Mouse (Mus musculus) left cerebral cortex, adult 9 months (tissue): ENCODE results near the gene Drc1.
A peak's percentile ranks its signal among the peaks of the same experiment; 100 is the strongest.

Source experiments
- DNase-seq, 2 experiments: peaks; one replicate each; pipeline ENCODE4 v3.0.0; 2022; ENCODE audit warnings: low spot score in 2 of 2

The Drc1 gene

DNA sequence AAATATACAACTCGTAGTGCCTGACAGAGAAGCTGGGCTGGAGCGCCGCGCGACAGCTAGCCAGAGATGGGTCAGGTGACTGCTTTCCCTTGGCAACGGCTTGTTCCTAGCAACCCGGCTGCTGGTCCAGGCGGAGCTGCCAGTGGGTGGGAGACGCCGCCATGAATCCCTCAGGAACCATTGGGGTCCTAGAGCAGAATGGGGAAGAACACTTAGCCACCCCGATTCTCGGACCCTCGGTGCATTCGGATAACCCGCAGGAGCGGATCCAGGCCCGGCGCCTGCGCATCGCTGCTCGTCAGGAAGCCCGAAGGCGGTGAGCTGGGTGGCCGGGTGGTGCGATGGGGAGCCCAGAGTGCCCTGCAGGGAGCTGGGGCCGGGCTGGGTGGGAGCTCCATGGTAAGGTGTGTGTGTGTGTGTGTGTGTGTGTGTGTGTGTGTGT is at the start of gene Drc1:
Gene Drc1, plus strand, starts transcription at position 98 of the 442 bp plus-strand sequence.
- peak; percentile 20 to 65 for DNase-seq

DNA sequence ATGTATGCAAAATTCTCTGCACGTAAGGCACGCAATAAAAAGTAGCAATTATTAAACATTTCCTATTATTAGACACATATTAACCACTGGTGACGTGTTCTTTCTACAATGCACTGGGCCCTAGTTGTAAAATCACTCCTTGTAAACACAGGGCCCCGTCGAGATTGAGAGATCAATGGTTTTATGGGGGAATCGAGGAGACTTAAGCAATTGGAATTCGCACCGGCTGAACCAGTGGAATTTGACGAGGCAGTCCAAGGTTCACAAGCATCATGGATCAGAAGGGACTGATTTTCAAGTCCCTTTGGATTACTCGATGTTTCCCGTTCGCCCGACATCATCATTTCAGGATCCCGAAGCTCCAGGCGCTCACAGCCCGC is 49.3 kb upstream of the Drc1 start:
- no peak for DNase-seq

DNA sequence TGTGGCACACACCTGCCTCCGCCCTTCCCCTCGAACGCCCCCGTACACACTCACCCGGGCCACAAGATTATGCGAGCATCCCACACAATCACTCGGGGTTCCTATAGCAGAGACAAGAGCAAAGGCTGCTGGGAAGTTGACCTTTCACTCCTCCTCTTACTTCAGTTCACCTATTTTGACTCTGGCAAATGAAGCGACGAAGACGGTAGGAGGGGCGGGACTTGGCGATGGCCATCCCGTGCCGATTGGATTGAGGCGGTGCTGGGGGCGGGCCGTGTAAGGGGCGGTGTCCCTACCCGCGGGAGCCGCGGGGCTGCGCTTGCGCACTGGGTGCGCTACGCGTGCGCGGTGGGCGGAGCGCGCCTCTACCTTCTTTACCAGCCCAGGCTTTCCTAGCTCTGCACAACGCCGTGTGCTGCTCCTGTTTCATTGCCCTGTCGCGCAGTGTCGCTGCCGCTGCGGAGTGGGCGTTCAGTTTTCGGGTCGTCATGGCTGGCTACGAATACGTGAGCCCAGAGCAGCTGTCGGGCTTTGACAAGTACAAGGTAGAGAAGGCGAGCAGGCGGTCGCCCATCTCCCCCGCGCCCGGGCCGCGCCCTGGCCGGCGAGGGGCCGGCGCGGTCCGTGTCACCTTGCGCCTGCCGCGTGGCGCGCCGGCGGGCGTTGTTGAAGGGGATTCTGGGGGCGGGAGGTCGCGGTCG is 48.8 kb upstream of the Drc1 start, which contains the start of gene Selenoi:
Gene Selenoi, plus strand, starts transcription at position 311 of the 701 bp plus-strand sequence.
- DNase-seq, result peak; percentile 98 to 99

DNA sequence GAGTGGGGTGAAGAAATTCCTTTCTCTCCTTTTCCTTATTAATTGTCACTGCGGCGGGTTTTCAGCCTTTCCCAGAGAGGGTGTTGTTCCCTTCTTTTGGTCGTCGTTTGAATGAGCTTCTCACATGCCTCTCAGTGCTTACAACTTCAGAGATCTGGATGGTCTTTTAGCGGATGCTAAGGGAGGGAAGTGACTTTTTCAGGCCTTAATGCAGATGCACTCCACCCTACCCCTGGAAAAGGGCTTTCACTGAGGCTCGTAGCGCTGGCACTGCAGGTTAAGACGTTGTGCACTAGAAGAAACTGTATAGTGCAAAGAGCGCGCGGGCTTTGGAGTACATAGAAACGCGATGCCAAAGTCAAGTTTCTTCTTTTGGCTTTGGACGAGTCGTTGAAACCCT is 48.1 kb upstream of the Drc1 start:
- DNase-seq, result no peak

DNA sequence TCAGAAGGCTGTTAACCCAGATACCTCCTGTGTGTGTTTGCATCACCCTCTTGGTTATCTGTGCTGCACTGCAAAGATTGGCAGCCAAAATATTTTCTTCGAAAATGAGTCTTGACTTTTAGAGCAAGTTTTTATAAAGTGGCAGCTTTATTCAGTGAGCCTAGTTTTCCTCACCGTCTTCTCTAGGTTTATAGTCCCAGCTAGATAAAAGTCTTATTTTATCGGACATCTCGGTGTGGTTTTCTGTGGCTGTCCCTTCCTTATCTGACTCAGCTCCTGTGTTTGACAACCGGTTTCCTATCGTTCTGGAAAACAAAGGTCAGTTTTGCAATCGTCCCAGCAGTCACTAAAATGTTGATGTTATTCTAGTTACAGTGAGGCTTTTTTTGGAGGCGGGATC is 47.2 kb upstream of the Drc1 start:
- DNase-seq, result no peak

DNA sequence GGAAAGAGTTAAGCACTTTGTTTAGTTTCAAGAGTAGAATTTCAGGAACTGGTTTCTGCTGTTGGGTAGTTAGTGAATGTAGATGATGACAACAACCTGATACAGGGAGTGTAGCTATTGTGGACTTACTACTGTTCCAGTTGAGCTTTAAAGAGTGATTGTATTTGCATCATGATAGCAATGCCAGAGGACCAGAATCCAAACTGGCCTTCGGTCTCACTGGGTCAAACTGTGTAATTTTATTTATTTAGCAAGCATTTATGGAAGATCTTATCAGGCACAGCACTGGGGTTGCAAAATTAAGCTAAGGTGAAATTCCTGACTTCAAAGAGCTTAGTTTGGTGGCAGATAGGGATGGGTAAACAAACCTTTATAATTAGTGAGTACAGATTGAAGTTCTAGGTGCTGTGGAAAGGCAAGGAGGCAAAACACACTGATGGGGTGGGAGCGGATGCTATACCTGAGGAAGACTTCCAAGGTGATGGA is 45.5 kb upstream of the Drc1 start:
- no peak for DNase-seq

DNA sequence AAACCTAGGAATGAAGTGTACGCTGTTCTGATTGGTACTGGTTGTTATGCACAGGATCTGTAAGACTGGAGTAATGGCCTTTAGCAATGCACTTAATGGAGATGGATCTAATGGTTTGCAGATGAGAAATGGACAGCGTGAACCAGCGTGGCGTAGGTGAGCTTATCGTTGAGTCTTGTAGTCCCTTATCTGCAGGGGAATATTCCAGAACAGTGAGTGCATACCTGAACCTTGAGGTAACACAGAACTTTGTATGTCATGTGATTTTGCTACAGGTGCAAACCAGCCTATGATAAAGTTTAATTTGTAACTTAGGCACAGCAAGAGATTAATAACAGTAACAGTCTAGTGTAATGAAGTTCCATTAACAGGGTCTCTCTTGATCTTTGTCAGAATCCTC is 42.7 kb upstream of the Drc1 start:
- DNase-seq, result no peak

DNA sequence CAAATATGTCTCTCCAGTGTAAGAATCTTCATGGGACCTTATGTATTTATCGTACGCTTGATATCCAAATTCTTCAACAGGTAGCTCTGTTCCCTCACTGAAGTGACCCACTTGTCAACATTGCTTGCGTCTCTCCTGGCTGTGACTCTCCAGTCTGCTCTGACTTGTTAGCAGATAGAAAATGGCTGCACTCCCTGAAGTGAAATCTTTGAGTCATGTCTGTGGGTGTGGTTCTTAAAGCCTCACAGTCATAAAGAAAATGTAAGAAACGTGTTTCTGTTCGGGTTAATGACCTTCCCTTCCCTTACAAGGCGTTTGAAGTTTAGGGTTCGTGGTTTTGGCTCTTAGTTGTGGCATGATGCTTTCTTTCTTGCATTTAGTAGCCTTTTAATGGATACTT is 40.6 kb upstream of the Drc1 start:
- DNase-seq, result no peak

DNA sequence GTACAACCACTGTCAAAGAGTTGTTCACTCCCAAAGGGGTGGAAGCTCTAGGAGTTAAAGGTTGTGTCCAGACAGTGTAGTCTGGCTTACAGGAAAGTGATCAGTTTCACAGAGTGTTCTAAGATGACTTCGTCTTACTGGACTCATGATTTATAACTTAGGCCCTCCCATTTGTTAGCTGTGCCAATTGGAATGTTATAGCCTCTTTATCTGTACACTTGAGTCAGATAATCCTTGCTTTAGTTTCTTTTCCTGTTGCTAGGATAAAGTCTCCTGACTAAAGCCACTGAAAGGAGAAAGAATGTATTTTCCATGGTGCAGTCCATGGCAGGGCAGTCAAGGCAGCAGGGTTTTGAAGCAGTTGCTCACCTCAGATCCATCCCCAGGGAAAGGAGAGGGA is 38.8 kb upstream of the Drc1 start:
- DNase-seq, result no peak

DNA sequence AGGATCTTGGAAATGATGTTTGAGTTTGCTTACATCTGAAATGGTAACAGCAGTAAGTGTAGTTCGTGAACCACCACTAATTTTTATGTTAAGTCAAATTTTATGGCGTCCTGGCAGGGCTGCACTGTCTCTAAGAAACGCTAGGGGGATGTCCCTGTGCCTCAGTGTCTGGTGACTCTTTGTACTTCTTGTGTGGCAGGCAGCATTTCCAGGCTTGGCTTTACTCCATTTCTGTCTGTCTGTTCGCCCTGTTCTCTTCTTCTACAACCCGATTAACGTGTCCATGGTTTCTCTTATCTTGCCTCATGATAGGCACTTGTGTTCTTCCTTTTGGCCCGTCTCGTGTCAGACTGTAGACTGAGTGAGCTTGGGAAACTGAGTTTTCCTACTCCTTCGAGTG is 37.4 kb upstream of the Drc1 start:
- peak in 1 of 2 experiments; percentile 8 for DNase-seq

DNA sequence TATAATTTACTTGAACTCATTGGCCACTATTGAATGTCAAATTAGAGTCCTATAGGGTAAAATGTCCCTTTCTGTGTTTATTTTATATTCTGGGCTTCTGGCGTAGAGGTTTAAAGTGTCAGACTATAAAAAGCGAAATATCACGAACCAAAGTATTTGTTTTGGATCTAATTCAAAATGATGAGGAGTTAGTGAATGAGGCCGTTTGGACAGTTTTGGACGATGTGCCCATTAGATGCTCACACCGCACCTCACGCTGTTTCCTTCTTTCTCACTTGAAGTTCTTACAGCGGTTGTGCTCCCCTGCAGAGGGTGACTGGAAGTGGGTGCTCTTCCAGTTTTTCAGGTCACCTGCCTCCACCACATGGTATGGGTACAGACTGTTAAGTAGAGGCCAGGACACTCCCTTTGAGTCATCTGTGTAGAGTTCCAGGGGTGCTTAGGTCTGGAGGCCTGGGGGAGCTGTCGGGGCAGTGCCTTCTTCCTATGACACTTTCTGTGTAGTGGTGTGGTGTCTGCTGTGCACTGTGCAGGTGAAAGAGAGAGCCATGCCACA is 35.2 kb upstream of the Drc1 start:
- no peak for DNase-seq

DNA sequence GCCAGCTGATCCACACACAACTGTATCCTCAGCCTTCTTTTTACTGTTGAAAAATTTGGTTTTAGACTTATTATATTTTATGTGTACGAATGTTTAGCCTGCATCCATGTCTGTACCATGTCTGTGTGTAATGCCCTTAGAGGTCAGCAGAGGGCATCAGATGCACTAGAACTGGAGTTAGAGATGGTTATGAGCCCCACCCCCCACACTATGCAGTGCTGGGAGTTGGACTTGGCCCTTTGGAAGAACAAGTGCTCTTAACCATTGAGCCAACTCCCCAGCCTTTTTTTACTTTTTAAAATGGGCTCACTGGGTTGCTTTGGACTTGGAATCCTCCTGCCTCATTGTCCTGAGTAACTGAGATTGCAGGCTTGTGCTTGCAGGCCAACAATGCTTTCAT is 33.5 kb upstream of the Drc1 start:
- no peak for DNase-seq

DNA sequence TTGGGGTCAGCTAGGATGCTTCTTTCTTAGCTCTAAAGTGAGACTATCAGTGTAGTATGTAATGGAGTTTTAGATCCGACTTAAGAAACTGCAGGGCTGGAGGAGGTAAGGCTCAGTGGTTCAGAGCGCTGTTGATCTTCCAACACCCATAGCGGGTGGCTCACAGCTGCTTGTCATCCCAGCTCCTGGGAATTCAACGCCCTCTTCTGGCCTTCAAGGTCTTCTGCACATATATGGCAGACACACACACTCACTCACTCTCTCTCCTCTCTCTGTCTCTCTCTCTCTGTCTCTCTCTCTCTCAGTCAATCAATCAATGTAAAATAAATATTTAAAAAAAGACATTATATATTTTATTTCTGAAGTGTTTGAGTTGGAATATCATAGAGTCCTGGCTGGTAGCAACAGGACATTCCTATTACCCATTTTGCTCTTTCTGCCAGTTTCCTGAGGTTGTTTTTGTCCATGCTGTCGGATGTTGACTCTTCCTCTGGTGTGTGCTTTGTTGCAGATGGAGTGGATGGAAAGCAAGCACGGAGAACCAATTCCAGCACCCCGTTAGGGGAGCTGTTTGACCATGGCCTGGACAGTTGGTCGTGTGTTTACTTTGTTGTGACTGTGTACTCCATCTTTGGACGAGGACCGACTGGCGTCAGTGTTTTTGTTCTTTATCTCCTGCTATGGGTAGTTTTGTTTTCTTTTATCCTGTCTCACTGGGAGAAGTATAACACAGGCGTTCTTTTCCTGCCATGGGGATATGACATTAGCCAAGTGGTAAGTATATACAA is 25.4 kb upstream of the Drc1 start:
- DNase-seq, result no peak

DNA sequence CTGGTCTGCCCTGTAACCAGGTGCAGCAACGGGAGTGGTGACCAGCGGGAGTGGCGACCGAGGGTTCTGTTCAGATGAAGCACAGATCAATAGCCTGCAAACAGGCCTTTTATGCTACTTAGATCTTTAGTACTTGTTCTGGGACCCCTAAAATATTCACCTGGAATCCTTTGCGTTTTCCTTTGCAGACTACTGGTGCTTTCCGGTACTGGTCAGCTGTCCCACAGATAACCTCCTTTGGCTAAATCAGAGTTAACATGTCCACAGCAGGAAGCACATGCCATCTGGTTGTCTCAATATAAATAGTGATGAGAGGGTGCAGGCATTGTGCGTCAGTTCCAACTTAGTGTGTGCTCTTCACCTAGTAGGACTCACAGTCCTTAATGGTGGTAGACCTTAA is 22.4 kb upstream of the Drc1 start:
- DNase-seq, result no peak

DNA sequence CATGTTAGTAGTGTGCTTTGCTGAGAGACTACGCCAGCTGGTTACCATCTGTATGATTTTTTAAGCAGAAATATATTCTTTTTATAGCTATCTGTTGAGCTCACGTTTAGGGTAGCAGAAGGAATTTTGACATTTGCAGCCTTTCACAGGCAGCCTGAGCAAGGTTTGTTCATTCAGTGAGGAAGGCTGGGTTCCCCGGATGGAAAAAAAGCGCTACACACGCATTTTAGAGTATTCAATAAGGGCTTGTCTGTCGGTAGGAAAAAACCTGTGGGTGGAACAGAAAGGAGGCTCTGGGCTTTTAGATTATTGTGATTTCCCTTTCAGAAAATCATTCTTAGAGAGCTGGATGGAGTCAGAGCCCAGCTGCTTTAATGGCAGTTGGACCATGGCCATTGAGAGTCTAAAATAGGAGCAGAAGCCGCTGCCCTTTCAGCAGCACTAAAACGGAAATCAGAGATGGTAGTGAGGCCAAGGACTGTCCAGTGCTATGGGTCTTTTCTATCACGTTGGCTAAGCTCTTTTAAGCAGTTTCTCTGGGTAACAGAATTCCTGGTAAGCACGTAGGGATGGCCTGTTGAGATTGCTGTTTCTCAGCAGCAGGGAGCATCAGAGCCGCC is 10.5 kb upstream of the Drc1 start:
- peak; percentile 48 to 76 for DNase-seq

DNA sequence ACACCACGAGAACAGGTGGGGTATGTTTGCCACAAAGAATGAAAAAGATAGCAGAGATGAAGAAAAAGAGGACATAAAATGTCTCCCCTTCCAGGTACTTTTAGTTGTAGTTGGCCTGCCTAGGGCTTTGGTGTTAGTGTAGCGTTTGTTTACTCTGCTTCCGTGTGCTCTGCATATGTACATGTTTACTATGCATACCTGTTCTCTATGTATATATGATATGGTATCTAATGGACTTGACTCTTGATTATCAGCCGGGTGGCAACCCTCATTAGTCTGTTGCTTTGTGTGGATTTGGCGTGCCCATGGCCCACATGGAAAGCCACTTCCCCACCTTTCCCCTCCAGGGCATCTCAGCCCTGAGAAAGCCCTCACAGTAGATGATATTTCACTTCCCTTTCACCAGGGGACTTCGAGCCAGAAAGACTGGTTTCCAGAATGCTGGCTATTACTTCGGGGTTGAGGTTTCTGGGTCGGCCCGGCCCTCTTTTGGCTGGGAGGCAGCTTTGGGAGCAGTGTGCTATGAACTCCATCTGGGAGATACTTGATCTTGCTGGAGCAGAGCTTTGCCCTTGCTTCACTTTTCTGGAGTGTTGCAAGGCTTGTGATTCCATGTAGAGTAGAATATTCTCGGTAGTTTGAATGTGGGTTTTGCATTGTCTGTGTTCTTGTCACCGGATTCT is 9.4 kb upstream of the Drc1 start:
- no peak for DNase-seq

DNA sequence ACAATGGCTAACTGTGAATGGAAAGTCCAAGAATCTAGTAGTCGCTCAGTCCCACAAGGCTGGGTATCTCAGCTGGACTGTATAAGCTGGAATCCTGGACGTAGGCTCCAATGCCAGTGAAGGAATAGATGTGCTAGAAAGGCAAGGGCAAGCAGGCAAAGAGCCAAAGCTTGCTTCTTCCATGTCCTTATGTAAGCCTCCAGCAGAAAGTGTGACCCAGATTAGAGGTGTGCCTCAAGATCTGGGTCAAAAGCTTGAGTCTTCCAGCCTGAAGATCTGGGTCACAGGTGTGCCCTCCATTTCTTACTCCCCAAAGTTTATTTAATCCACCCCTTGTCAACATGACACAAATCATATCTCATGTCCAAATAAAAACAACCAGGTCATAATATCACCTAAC is 4.8 kb upstream of the Drc1 start:
- no peak for DNase-seq

DNA sequence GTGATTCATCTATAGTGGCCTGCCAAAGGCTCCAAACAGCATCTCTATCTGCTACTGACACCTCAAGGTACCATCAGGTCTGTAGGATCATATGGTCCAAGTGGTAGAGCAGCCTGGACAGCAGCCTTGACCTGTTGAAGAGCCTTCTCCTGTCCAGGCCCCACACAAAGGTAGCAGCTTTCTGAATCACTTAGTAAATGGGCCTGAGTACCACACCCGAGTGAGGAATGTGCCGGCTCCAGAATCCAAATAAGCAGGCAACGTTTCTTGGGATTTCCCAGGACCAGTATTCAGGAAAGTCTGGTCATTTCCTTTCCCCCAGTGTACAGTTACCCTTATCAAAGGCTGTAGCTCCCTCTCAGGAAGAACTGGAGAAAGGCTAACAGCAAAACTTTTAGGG is 2.2 kb upstream of the Drc1 start:
- no peak for DNase-seq

DNA sequence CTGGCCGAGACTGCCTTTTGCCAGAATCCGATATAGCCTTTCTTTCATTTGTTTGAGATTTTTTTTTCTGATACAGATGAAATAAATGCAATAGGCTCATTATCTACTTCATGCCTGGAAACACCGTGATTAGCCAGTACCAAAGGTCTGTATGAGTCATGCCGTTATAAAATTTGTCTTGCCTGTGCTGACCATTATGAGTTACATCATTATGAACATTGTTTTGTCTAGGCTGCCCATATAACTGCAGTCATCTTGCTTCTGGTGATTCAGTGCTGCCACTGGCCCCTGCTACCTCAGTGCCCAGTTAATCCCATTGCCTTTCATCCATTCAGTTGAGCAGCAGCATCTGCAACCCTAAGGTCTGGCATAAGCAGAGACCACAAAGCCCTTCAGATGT is 1.7 kb upstream of the Drc1 start:
- no peak for DNase-seq

DNA sequence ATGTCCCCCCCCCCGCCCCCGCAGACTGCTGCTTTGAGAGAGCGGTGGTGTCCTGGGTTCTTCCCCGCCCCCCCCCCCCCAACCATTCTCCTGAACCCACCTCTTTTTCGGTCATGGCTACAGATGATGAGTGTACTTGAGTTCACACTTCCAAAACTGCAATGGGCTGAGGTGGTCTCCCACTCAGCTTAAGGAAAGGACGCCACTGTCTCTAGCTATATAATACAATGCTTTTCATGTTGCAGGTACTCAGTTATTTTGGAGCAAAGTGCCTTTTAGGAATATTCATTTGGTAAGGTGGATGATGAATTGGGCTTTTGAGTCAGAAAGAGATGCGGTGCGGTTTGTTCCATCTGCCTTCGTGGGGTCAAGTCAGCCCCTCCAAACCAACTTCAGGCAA is 324 bp upstream of the Drc1 start:
- no peak for DNase-seq

DNA sequence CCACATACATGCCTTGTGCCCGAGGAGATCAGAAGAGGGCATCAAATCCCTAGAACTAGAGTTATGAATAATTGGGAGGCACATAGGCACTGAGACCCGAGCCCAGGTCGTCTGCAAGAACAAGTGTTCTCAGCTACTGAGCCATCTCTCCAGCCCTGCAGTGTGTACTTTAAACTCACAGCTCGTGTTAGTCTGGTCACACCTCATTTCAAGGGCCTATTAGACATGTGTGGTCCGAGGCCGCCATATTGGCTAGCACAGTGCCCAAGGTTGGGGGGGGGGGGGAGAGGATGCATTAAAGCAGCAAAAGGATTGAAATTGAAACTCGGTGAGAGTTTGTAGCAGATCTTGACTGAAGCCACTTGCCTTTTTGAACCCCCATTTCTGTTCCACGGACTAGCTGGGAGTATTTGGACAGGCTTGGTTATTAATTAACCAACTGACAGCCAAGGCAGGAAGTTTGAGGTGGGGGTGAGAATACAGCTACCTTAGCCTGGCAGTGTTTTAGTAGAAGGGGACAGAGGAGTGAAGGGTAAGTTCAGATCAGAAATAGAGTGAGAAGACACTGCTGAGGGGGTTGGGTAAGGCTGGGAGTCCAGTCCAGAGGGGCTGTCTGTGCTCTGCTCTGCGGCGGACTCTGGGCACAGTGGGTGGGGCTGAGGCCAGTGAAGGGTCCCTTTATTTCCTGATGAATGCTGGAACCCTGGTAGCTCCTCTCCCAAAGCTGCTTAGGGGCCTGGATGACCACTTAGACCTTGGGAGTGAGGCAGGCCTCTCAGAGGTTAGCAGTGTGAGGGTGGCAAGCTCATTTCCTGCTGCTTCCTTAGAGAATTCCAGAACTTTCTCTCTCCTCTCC is 5.0 kb downstream of the Drc1 start:
- no peak for DNase-seq
